Comparison of ENCODE assay signal across 10 mouse cellular contexts in the genomic region with DNA sequence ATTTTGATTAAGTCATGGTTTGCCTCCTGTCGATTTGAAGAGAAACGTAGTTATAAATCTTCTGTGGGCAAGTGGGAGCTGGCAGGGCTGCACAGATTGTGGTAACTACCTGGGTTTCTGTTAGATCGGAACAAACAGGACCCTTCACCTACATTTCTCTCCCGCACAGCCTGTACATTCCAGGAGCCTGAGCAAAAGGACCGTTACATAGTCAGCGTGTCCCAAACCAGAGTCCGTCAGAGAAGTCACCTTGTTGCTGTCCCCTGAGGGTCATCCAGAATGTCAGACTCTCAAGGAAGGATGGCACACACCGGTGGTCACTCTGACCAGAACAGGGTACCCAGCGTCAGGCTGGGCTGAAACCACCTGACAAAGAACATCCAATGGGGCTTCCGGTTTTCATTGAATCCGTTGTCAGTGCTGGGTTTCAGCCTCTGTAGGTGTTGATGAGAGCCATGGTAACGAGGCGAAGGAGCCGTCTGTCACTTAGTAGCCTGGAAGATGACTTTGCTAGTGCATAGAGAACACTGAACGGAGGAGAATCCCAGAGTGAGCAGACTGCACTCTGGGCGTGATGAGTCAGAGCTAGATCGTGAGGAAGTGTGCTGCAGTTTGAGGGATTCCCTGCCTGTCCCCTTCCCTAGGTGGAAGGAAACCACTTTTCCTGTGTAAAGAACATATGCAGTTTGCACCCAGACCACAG.
DNase-seq lines count a peak whose midpoint lies in the region; ATAC-seq lines count a peak whose summit lies in the region.
"Had no signal": no experiment of that assay in that cellular context is flagged by ENCODE, and none has a peak within 500 bp of the region (broad histone marks: within the 10 kb centered on the region; RNA-seq: fewer than 3 reads in every experiment).

No protein-coding gene starts in this region.

- H3K27me3 ChIP-seq in midbrain, embryonic 13.5 days = no peaks in the 10 kb centered on the region
- H3K27me3 ChIP-seq in midbrain, embryonic 11.5 days (ENCODE audit: control insufficient read depth, insufficient read depth, low read length) = no peaks in the 10 kb centered on the region

- intact Hi-C loops in heart, postnatal 14 days (cut with DNase I) = no loop called here

- no peak overlapping the region for H3K4me2 ChIP-seq in midbrain, embryonic 13.5 days (replicated peaks)
- no peak overlapping the region for H3K4me2 ChIP-seq in midbrain, embryonic 11.5 days

- 82% methylated on average over 17 of the region's 17 CpGs for whole genome bisulfite sequencing in midbrain, embryonic 13.5 days
- 88% methylated on average over 17 of the region's 17 CpGs for WGBS in midbrain, embryonic 11.5 days

- H3K36me3 ChIP-seq in midbrain, embryonic 13.5 days = no peaks in the 10 kb centered on the region
- no peaks in the 10 kb centered on the region for H3K36me3 ChIP-seq in midbrain, embryonic 11.5 days (ENCODE audit: control insufficient read depth, insufficient read depth, low read length)

- peak; percentile 31; the same call in 1 of the 2 replicates for ATAC-seq in midbrain, embryonic 13.5 days
- no peak for ATAC-seq in midbrain, embryonic 11.5 days (ENCODE audit: low FRiP score)
- peak; percentile 81 to 82 for ATAC-seq in hematopoietic stem cell, adult 5-6 weeks (replicated peaks in 1 of 2; ENCODE audit: insufficient read depth in 1 of 2, low FRiP score in 2 of 2, low TSS enrichment in 1 of 2, low read depth in 1 of 2, poor library complexity in 2 of 2, severe bottlenecking in 2 of 2)

- DNase-seq in heart, adult 11 months = peak; percentile 90
- no peak for DNase-seq in heart, postnatal 14 days
- DNase-seq in midbrain, embryonic 11.5 days (ENCODE audit: low spot score, missing footprints) = no peak
- peak; percentile 47 to 79 for DNase-seq in right cerebral cortex, postnatal 10 days (ENCODE audit: low spot score in 2 of 2)
- no peak for DNase-seq in testis, postnatal 14 days (ENCODE audit: low spot score)
- DNase-seq in urinary bladder, postnatal 14 days (ENCODE audit: low spot score) = no peak
- DNase-seq: kidney, adult 18-20 months had no signal

- peaks cover 2% of the 10 kb centered on the region; the same call in 1 of the 2 replicates for H3K4me1 ChIP-seq in midbrain, embryonic 13.5 days (replicated peaks)
- no peaks in the 10 kb centered on the region for H3K4me1 ChIP-seq in midbrain, embryonic 11.5 days (ENCODE audit: control insufficient read depth, insufficient read depth, low read length)

- H3K9me3 ChIP-seq in midbrain, embryonic 13.5 days = no peaks in the 10 kb centered on the region
- no peaks in the 10 kb centered on the region for H3K9me3 ChIP-seq in midbrain, embryonic 11.5 days (ENCODE audit: control insufficient read depth, low read length)

- H3K9ac ChIP-seq in midbrain, embryonic 13.5 days (replicated peaks) = no peak overlapping the region
- no peak overlapping the region for H3K9ac ChIP-seq in midbrain, embryonic 11.5 days (ENCODE audit: low read length)
- H3K9ac ChIP-seq: liver, embryonic 14.5 days had no signal

- no peak overlapping the region for H3K4me3 ChIP-seq in midbrain, embryonic 13.5 days (replicated peaks)
- H3K4me3 ChIP-seq in midbrain, embryonic 11.5 days (ENCODE audit: low read depth, low read length) = no peak overlapping the region

- H3K27ac ChIP-seq in midbrain, embryonic 13.5 days = no peak overlapping the region
- no peak overlapping the region for H3K27ac ChIP-seq in midbrain, embryonic 11.5 days (ENCODE audit: low read depth, low read length)
- H3K27ac ChIP-seq: liver, embryonic 14.5 days had no signal

Comparison
In these comparisons a context has a peak if more than half of its experiments do, and no peak if none do; other contexts are left out.
1. DNase-seq: peak in heart, adult 11 months (single experiment) and right cerebral cortex, postnatal 10 days (2 of 2); none in heart, postnatal 14 days (0 of 2), midbrain, embryonic 11.5 days (single experiment), testis, postnatal 14 days (single experiment) and urinary bladder, postnatal 14 days (single experiment).